Mouse (Mus musculus) limb, embryonic 12.5 days (tissue): ENCODE data around the gene Ltbp4. TPM values are rescaled to one million over a fixed set of nuclear protein-coding genes. Genes with fewer than 3 reads are reported as not detected.

Source experiments
- ATAC-seq: fragments of 200-750 bp; cut with Nextera tagmentation; 2 replicates; pipeline ENCODE4 v1.8.0; 2017; ENCODE audit warnings: low read depth, moderate TSS enrichment; ENCODE audit not compliant: insufficient number of reproducible peaks, insufficient read depth, low FRiP score, low TSS enrichment
- H3K27ac ChIP-seq: fragments of 300-500 bp; sonication (generic); 2 replicates; pipeline ENCODE4 v1.5.1; 2016; ENCODE audit warnings: mild to moderate bottlenecking, moderate library complexity
- H3K27me3 ChIP-seq: fragments of 300-500 bp; sonication (generic); 2 replicates; pipeline ENCODE4 v1.6.1; 2016; ENCODE audit warnings: mild to moderate bottlenecking, moderate library complexity
- H3K36me3 ChIP-seq: fragments of 300-500 bp; sonication (generic); 2 replicates; pipeline ENCODE4 v1.6.1; 2016; ENCODE audit warnings: mild to moderate bottlenecking, moderate library complexity
- H3K4me1 ChIP-seq: fragments of 300-500 bp; sonication (generic); replicated peaks from 2 replicates; pipeline ENCODE4 v1.6.1; 2016
- H3K4me2 ChIP-seq: fragments of 300-500 bp; sonication (generic); 2 replicates; pipeline ENCODE4 v1.6.1; 2016; ENCODE audit warnings: mild to moderate bottlenecking, moderate library complexity
- H3K4me3 ChIP-seq: fragments of 300-500 bp; sonication (generic); replicated peaks from 2 replicates; pipeline ENCODE4 v1.5.1; 2016; ENCODE audit warnings: mild to moderate bottlenecking
- H3K9ac ChIP-seq: fragments of 300-500 bp; sonication (generic); replicated peaks from 2 replicates; pipeline ENCODE4 v1.6.1; 2016; ENCODE audit warnings: mild to moderate bottlenecking, moderate library complexity
- H3K9me3 ChIP-seq: fragments of 300-500 bp; sonication (generic); 2 replicates; pipeline ENCODE4 v1.6.1; 2016; ENCODE audit warnings: mild to moderate bottlenecking, moderate library complexity
- WGBS: fragments of 180-500 bp; shearing (Covaris S2); methylation state at CpG from one replicate; pipeline ENCODE4 v1.1.7; 2016; 5-methylcytosine and 5-hydroxymethylcytosine counted together
- polyA plus RNA-seq: library from polyadenylated mRNA; unstranded; fragments of >200 nt; fragmentation: Nextera tagmentation; extraction: Ambion mirVana; gene quantifications from 2 replicates; pipeline ENCODE4 v1.2.1, GENCODE M21; 2016

Gene Ltbp4
- 15.2 and 15.8 TPM in 2 replicates for polyA plus RNA-seq

GRCm38 (mm10) chr7:27337175-27337853 is at the start of gene Ltbp4:
Ltbp4 (minus strand) TSS chr7:27337692.
- H3K9ac ChIP-seq: peak within 1 kb of the TSS; percentile 64
- H3K36me3 ChIP-seq: peaks cover 10% of the 10 kb centered on the region; the same call in 1 of the 2 replicates
- H3K27ac ChIP-seq: peak within 1 kb of the TSS; percentile 66; the same call in 1 of the 2 replicates
- peak within 1 kb of the TSS; percentile 84 for H3K4me2 ChIP-seq
- peaks cover 42% of the 10 kb centered on the region for H3K4me1 ChIP-seq
- under 1% methylated on average over 32 of the region's 36 CpGs for WGBS
- ATAC-seq: peak; percentile 54
- H3K4me3 ChIP-seq: peak within 1 kb of the TSS; percentile 54
- peaks cover 69% of the 10 kb centered on the region for H3K27me3 ChIP-seq
- H3K9me3 ChIP-seq: no peaks in the 10 kb centered on the region

GRCm38 (mm10) chr7:27384731-27385130 is 47.2 kb upstream of the Ltbp4 start:
- Histone ChIP-seq H3K9ac (no peak overlapping the region), H3K27me3 (peaks cover 29% of the 10 kb centered on the region; the same call in 1 of the 2 replicates), H3K36me3 (no peaks in the 10 kb centered on the region), H3K4me1 (no peaks in the 10 kb centered on the region), H3K4me2 (no peak overlapping the region), H3K4me3 (no peak overlapping the region), H3K9me3 (no peaks in the 10 kb centered on the region), H3K27ac (no peak overlapping the region)
- ATAC-seq: 0 out of 2 replicates have a peak, but pooled peaks have one; percentile 20
- 33% methylated on average over 4 of the region's 4 CpGs for whole genome bisulfite sequencing

- Histone ChIP-seq H3K36me3 (no peaks in the 10 kb centered on the region), H3K4me2 (no peak overlapping the region), H3K4me1 (no peaks in the 10 kb centered on the region), H3K9me3 (no peaks in the 10 kb centered on the region), H3K4me3 (no peak overlapping the region), H3K9ac (no peak overlapping the region), H3K27ac (no peak overlapping the region), H3K27me3 (peaks cover 29% of the 10 kb centered on the region; the same call in 1 of the 2 replicates)
- WGBS: 75% methylated on average over 5 of the region's 5 CpGs
- ATAC-seq: no peak
Measured at GRCm38 (mm10) chr7:27384134-27384533, 46.6 kb upstream of the Ltbp4 start.

GRCm38 (mm10) chr7:27383233-27383632 is 45.7 kb upstream of the Ltbp4 start:
- Histone ChIP-seq H3K4me1 (no peaks in the 10 kb centered on the region), H3K4me3 (no peak overlapping the region), H3K9me3 (no peaks in the 10 kb centered on the region), H3K27me3 (peaks cover 36% of the 10 kb centered on the region), H3K9ac (no peak overlapping the region), H3K4me2 (no peak overlapping the region), H3K36me3 (no peaks in the 10 kb centered on the region), H3K27ac (no peak overlapping the region)
- no peak for ATAC-seq
- WGBS: 91% methylated on average over 1 of the region's 1 CpGs

- WGBS: 55% methylated on average over 4 of the region's 4 CpGs
- Histone ChIP-seq H3K9ac (no peak overlapping the region), H3K4me1 (no peaks in the 10 kb centered on the region), H3K9me3 (no peaks in the 10 kb centered on the region; the same call in 1 of the 2 replicates), H3K4me2 (no peak overlapping the region), H3K27me3 (peaks cover 42% of the 10 kb centered on the region), H3K4me3 (no peak overlapping the region), H3K27ac (no peak overlapping the region), H3K36me3 (no peaks in the 10 kb centered on the region)
- ATAC-seq: no peak
Measured at GRCm38 (mm10) chr7:27381560-27381959, 44.1 kb upstream of the Ltbp4 start.

GRCm38 (mm10) chr7:27381009-27381408 is 43.5 kb upstream of the Ltbp4 start:
- ATAC-seq: no peak
- H3K9ac ChIP-seq: no peak overlapping the region
- no peaks in the 10 kb centered on the region for H3K4me1 ChIP-seq
- no peaks in the 10 kb centered on the region for H3K36me3 ChIP-seq
- no peaks in the 10 kb centered on the region; the same call in 1 of the 2 replicates for H3K9me3 ChIP-seq
- H3K27me3 ChIP-seq: peaks cover 47% of the 10 kb centered on the region
- H3K4me3 ChIP-seq: no peak overlapping the region
- H3K27ac ChIP-seq: no peak overlapping the region
- H3K4me2 ChIP-seq: no peak overlapping the region
- 43% methylated on average over 1 of the region's 1 CpGs for WGBS

- Histone ChIP-seq H3K9me3 (no peaks in the 10 kb centered on the region; the same call in 1 of the 2 replicates), H3K4me1 (0 out of 2 replicates have a peak, but pooled peaks cover 4% of the 10 kb centered on the region), H3K36me3 (no peaks in the 10 kb centered on the region), H3K27me3 (peaks cover 54% of the 10 kb centered on the region), H3K4me3 (no peak overlapping the region), H3K27ac (no peak overlapping the region), H3K4me2 (no peak overlapping the region), H3K9ac (no peak overlapping the region)
- WGBS: 45% methylated on average over 6 of the region's 6 CpGs
- ATAC-seq: no peak
Measured at GRCm38 (mm10) chr7:27379836-27380235, 42.3 kb upstream of the Ltbp4 start.

GRCm38 (mm10) chr7:27378431-27378830 is 40.9 kb upstream of the Ltbp4 start:
- peaks cover 67% of the 10 kb centered on the region for H3K27me3 ChIP-seq
- no peak overlapping the region for H3K9ac ChIP-seq
- no peak overlapping the region for H3K4me2 ChIP-seq
- 0 out of 2 replicates have a peak, but pooled peaks cover 4% of the 10 kb centered on the region for H3K4me1 ChIP-seq
- ATAC-seq: no peak
- no peak overlapping the region for H3K27ac ChIP-seq
- no peak overlapping the region for H3K4me3 ChIP-seq
- H3K9me3 ChIP-seq: no peaks in the 10 kb centered on the region; the same call in 1 of the 2 replicates
- no peaks in the 10 kb centered on the region for H3K36me3 ChIP-seq
- WGBS: 21% methylated on average over 4 of the region's 4 CpGs

GRCm38 (mm10) chr7:27375274-27375673 is 37.8 kb upstream of the Ltbp4 start:
- 2% methylated on average over 22 of the region's 22 CpGs for WGBS
- no peak for ATAC-seq
- peaks cover 88% of the 10 kb centered on the region for H3K27me3 ChIP-seq
- no peak overlapping the region; the same call in 1 of the 2 replicates for H3K9ac ChIP-seq
- 0 out of 2 replicates have a peak, but pooled peaks cover 8% of the 10 kb centered on the region for H3K4me1 ChIP-seq
- no peaks in the 10 kb centered on the region for H3K36me3 ChIP-seq
- peak overlapping the region; percentile 20; the same call in 1 of the 2 replicates for H3K4me3 ChIP-seq
- peaks cover 6% of the 10 kb centered on the region; the same call in 1 of the 2 replicates for H3K9me3 ChIP-seq
- peak overlapping the region; percentile 34 for H3K4me2 ChIP-seq
- no peak overlapping the region for H3K27ac ChIP-seq

- peaks cover 13% of the 10 kb centered on the region for H3K9me3 ChIP-seq
- no peaks in the 10 kb centered on the region for H3K36me3 ChIP-seq
- peaks cover 98% of the 10 kb centered on the region for H3K27me3 ChIP-seq
- H3K27ac ChIP-seq: 0 out of 2 replicates have a peak overlapping the region, but pooled peaks have one; percentile 17
- WGBS: 4% methylated on average over 44 of the region's 44 CpGs
- H3K4me3 ChIP-seq: peak overlapping the region; percentile 26
- peak overlapping the region; percentile 42 for H3K4me2 ChIP-seq
- ATAC-seq: no peak
- peaks cover 16% of the 10 kb centered on the region for H3K4me1 ChIP-seq
- peak overlapping the region; percentile 34; the same call in 1 of the 2 replicates for H3K9ac ChIP-seq
Measured at GRCm38 (mm10) chr7:27371715-27372462, 34.4 kb upstream of the Ltbp4 start.

- WGBS: 82% methylated on average over 19 of the region's 19 CpGs
- Histone ChIP-seq H3K9ac (no peak overlapping the region), H3K4me3 (no peak overlapping the region), H3K27ac (no peak overlapping the region), H3K4me1 (peaks cover 15% of the 10 kb centered on the region), H3K9me3 (peaks cover 13% of the 10 kb centered on the region), H3K27me3 (peaks cover 100% of the 10 kb centered on the region), H3K4me2 (no peak overlapping the region), H3K36me3 (no peaks in the 10 kb centered on the region)
- no peak for ATAC-seq
Measured at GRCm38 (mm10) chr7:27369111-27369510, 31.6 kb upstream of the Ltbp4 start.
